Mouse (Mus musculus): ENCODE measurements at regions not wholly inside any gene's neighbourhood (a gene's known extent, or its start where the extent isn't known, plus 50 kb on each side); places are given as distances from the start of the nearest gene placed in this dataset.

GRCm38 (mm10) chr1:61050346-61050745 lies 72.6 kb downstream of the Icos start:
- peak; percentile 49 for DNase-seq (ENCODE audit: low read depth)

DNA sequence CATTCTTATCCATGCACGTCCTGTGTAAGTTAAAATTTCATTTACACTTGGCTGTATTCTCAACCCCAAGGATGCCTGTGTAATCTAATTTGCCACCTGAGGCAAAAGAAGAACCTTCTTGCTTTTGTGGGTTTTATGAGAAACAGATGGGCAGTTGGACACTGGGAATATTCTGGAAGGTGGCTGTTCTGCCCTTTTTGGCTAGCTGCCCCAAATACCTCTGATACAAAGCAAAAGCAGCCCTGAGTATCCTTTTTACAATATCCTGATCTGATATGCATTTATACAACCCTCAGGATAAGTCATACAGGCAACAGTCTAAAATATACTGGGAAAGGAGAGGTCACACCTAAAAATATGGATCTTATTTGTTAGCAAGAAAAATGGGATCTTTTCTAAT lies 75.9 kb downstream of the Icos start:
- no peak for DNase-seq (ENCODE audit: low read depth)

DNA sequence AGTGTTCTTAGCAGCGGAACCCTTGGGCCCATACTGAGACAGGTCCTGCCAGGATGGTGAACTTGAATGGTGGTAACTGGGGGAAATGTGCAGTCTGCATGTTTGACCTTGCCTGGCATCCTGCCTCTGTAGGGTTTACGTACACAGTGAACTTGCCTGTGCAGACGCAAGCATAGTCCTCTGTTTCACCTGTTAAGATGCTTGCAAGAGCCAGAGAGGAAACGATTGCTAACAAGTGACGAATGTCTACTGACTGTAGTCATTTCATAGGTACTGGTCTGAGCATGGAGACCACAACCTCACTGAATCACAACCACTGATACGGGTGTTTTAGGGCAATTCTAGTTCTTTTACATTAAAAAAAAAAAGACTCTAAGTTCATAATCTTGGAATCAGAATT lies 76.7 kb downstream of the Icos start:
- no peak for DNase-seq (ENCODE audit: low read depth)

DNA sequence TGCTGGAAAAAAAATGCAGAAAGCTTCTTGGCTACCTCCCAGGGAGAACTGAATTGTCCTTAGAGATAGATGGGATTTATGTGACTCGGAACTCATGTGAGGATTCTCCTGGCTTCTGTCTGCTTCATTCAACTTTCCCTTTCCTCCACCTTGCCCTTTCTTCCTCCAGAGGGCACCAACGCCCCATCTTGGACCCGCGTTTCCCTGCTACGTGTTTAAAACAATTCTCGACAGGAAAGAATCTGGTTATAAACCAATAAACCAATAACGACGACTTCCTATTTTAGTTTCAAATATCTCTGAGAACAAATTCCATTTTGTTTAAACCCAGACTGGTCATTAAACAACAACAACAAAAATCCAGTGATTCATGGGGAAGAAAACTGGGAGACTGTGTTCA lies 77.4 kb downstream of the Icos start:
- DNase-seq (ENCODE audit: low read depth) = peak; percentile 30

GRCm38 (mm10) chr1:61059910-61060536 lies 82.3 kb downstream of the Icos start:
- DNase-seq (ENCODE audit: low read depth) = no peak

DNA sequence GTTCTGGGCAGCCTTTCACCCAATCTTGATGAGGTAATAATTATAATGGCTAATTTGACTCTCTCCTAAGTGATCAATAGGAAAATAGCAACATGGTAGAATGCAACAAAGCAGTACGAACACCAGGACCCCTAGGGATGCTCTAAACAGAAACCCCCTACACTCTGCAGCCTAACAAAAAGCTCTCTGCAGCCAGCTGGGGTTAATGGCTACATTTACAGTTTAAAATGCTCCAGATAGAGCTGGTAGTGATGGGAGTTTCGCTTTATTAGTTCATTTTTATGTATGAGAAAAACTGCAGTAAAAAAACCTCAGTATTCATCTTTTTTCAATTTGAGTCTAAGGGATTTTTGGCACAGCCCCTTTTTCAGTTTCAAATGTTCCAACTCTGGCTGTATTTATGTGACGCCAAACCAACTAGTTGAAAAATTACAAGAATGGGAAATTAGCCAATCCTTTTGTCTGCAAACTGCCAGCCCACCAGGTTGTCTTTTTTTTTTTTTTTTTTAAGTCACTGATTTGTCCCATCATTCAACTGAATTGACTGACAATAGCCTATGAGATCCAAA lies 84.2 kb downstream of the Icos start:
- DNase-seq (ENCODE audit: low read depth) = no peak

DNA sequence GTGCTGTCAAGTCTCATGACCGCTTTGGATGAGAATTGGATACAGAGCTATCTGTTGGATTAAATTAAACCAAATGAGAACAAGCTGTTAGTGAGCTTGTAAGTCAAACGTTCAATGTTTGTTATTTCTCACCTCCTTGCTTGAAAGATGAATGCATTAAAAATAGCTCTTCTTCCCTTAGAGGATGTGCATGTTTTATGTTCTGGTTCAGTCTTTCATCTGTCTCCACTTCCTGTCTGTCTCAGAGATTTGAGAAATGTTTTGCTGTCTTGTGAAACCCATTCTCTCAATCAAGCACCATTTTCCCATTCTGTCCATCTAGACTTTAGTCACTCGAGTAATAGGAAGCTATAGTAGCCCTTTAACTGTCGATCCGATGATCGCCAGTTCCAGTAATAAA lies 90.4 kb downstream of the Icos start:
- DNase-seq (ENCODE audit: low read depth) = no peak

DNA sequence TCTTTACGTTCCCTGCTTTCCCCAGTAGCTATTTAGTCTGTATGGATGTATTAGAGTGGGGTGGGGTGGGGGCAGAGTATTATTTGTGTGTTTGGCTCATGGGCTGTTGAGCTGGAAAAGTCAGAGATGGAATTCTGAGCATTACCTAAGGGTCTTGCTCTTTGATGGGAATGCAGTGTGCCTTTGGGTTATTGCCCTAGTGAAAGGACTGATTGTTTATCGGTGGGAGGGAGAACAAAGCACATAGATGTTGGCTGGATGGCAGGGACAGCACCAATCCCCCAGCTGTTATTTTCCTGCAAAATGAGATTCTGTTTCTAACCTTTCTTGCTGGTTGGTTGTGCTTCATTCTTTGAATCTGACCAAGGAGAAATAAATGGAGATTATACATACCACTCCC lies 96.4 kb downstream of the Icos start:
- no peak for DNase-seq (ENCODE audit: low read depth)

DNA sequence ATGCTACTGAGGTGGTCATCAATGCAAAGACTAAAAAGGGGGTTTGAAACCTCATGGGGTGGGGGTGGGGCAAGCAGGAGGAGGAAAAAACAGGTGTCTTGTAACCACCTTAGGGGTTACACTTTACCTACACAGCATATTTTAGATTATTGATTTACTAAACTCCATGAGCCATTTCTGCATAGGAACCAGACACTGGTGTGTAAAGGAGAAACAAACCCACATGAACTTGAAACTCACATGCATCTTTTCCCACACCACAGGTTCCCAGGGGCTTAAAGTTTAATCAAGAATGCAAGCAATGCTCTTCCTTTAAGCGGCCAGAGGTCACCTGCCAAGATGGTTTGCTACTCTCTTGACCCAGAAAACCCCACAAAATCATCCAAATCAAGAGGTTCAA lies 97.6 kb downstream of the Icos start:
- no peak for DNase-seq (ENCODE audit: low read depth)

DNA sequence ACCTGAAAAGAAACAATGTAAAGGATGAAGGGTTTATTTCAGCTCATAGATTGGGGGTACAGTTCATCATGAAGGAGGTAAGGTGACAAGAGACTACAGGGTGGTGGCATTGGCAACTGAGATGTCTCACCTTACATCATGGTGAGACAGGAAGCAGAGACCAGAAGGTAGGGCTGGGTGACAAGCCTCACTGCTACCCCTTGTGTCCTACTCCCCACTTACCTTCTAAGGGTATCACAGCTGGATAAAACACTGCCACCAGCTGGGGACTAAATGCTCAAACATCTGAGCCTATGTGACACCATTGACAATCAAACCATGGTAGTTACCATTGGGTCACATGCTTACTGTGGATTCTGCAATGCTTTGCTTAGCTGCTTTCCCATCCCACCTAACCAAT lies 107.0 kb downstream of the Icos start:
- DNase-seq (ENCODE audit: low read depth) = no peak

- no peak for DNase-seq (ENCODE audit: low read depth)
Observed at GRCm38 (mm10) chr1:61086811-61087210, 109.1 kb downstream of the Icos start.

DNA sequence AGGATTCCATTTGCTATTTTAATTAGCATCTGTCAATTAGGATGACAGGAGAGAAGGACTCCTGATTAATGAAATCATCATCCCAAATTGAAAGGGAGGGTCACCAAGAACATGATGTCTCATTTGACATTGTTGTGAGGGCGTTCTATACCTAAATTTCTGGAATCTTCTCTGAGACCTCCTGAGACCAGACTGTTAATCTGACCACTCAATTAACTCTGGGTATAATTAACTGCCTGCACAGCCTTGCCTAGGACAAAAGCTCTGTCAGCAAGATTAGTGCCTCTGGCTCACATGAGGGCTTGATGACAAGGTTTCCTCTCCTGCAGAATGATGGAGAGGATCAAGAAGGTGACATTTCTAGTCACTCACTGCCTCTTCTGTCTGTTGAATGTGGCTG lies 113.1 kb downstream of the Icos start:
- no peak for DNase-seq (ENCODE audit: low read depth)

DNA sequence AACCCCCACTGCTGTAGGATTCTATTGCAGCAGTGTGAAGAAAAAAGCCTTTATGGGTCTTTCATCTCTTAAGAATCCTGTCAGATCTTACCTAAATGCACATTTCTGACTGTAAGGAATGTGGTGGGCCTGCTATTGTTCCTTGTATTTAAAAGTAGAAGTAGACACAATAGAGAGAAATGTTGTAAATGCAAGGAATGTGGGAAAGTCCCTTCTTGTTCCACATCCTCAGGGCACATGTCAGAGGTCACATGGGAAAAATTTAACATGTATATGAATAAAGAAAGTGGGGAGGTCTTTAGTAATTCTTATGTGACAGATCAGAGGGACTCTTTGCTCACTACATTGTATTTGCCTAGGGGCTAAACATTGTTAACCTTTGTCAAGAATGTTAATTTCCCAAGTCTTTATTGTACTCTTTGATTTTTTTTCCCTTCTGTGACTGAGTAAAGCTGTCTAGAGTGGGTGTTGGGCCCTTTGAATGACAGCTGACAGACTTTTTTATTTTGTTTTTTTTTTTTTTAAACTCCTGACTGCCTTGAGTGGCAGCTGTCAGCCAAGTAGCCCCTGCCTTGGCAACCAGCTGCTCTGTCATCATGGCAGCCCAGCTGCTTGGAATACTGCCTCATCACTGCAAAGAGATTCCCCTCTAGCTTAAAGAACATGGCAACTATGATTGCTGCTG lies 117.9 kb downstream of the Icos start:
- DNase-seq (ENCODE audit: low read depth) = no peak

GRCm38 (mm10) chr1:61099341-61099740 lies 121.6 kb downstream of the Icos start:
- DNase-seq (ENCODE audit: low read depth) = no peak

DNA sequence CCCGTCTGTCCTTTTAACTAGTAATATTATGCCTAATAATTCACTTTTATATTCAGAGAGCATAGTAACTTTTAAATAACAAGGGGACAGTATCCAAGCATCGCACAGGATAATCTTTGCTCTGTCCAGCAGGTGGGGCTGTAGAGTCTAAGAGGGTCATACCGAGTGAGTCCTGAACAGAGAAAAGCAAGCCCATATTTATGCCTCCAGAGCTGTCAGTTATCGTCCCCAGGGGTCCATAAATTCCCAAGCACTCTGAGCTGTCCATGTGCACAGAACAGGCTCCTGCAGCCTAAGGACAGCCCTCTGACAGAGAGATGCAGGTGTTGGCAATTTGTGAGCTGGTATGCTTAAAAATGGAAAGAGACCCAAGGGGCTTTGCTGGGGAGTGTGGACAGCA lies 124.0 kb downstream of the Icos start:
- DNase-seq (ENCODE audit: low read depth) = no peak

DNA sequence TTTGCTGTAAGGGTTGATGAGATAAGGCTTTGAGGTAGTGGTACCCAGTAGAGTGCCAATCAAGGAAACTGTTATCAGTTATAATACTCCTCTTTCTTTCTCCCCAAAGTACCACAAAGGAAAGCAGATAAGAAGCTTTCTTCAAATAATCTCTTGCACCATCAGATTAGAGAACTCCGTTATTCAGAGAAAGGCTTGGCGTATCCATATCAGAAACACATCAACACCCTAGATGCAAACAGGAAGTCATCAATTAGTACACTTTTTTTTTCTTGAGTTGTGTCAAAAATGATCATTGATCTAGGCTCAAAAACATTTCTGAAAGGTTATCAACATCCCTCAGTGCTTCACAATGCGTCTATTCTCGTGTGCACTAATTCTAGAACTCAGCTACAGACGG lies 124.6 kb downstream of the Icos start:
- no peak for DNase-seq (ENCODE audit: low read depth)

GRCm38 (mm10) chr1:61103581-61103980 lies 125.9 kb downstream of the Icos start:
- peak; percentile 7 for DNase-seq (ENCODE audit: low read depth)

DNA sequence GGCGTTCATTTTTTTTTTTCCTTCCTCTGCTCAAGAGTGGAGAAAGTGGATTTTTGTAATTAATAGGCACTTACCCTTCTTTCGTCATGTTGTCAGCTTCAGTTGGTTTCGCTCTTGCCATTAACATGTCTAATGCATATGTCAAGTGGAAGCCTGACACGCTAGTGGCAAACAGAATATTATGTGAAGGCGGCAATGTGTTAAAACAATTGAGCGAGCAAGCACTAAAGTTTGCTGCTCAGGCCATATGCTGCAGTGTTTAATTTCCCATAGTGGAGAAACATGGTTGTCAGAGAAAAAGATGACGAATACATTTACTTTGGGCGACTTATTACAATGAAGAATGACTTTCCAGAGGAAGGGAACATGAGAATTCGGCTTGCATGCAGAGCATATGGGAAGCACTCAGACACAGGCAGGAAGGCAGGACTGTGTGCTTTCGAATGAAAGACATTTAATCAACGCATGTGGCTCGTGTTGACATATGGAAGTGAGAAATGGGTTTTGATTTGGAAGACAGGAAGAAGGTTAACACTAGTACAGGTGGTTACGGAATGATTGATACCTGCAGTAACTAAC lies 134.1 kb downstream of the Icos start:
- no peak for DNase-seq (ENCODE audit: low read depth)

DNA sequence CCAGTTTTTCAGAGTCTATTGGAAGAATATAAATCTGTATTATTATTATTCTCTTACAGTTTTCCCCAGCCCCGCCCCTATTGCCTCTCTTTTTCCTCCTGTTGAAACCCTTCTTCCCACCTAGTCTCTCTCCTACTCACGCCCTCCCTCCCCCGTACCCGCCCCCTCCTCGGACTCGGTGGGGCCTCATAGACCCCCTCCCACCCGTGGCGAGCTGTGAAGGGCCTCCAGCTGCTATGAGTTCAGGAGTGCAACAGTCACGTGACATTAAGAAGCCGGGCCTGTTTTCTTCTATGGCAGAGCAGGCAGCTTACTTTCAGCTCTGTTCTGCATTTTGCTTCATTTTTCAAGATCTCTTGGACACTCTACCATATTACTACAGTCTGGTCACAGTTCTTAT lies 139.8 kb downstream of the Icos start:
- DNase-seq (ENCODE audit: low read depth) = no peak

GRCm38 (mm10) chr1:61118071-61118470 lies 140.3 kb downstream of the Icos start:
- no peak for DNase-seq (ENCODE audit: low read depth)

DNA sequence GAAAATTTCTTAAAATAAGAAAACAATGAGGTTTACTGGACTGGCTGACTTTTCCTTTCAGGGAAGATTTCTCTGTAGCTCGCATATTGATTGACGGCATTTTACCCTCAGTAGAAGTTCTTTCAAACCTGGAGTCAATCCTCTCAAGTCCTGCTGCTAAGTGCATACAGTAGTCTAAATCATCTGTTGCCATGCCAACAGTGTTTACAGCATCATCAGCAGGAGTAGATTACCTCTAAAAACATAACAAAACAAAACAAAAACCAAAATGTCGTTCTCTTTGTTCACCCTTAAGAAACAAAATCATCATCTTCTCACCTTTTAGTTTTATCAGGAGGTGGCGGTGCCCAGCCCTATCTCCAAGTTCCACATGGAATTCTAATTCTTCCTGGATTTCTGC lies 143.8 kb downstream of the Icos start:
- no peak for DNase-seq (ENCODE audit: low read depth)

GRCm38 (mm10) chr1:61125127-61125526 lies 147.4 kb downstream of the Icos start:
- DNase-seq (ENCODE audit: low read depth) = no peak
